Mouse (Mus musculus) liver, adult 2 months (tissue): Measurements from ENCODE around the gene Zswim5.

Source experiments
- CTCF ChIP-seq: fragments of 200-500 bp; IDR thresholded peaks from 2 replicates; pipeline ENCODE4 v1.5.1; 2011; ENCODE audit warnings: low read depth, low read length, control low read depth
- POLR2A ChIP-seq: fragments of 200-500 bp; IDR thresholded peaks from 2 replicates; pipeline ENCODE4 v1.6.1; 2011; ENCODE audit warnings: low read length, control low read depth; ENCODE audit not compliant: insufficient read depth; ENCODE audit errors: extremely low read depth

DNA sequence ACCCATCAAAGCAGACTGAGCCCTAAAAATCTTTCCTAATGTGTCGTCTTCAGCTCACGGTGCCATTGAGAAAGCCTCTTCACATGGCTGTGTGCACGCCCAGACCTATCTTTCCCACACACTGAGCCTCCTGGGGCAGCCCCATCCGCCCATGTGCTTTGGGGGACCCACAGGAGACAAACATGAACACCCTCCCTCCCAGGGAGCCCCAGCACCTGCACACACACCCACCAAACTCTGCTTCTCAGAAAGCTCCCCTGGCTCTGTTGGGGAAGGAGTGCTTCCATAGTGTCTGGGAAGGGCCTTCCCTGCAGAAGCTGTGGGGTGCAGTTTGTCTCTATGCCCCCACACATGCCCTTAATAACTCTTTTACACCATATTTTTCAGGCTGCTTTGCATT lies 127.5 kb downstream of the Zswim5 start:
- TF ChIP-seq CTCF: no peak
- no peak for TF ChIP-seq POLR2A
